Mouse (Mus musculus) spleen, adult 12 weeks (tissue): ENCODE data around the gene Taar7e.
"Not testable (repeated sequence)": the region's sequence is repeated elsewhere in the genome, so short reads cannot be mapped to it uniquely, and the experiment has no call there.

Experiments used
- DNase-seq: peaks from one replicate; pipeline ENCODE4 v3.0.0; 2022; ENCODE audit warnings: low spot score

Gene Taar7e

GRCm38 (mm10) chr10:24037314-24037713 lies at the start of gene Taar7e:
Gene Taar7e (plus strand): TSS chr10:24037614.
- DNase-seq: no peak

DNA sequence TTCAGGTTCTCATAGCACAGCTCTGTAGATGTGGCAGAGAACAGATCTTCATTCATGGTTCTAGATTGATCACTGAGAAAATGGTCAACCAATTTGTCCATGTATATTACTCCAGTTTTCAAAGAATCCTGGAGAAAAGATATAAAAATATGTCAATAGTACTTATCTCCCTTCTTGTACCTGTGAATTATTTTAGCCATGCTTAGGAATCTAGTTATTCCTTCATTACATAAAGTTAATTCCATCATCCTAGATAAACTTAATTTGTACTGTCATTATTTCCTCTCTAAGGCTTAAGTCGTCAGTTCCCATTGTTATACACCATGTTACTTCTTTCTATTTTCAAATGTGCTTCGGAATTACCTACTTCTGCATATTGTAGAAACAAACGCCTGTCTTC lies 44.0 kb upstream of the Taar7e start, which contains the start of gene Taar7a:
Taar7a (minus strand) TSS at position 101 of the 400 bp plus-strand sequence.
- DNase-seq: no peak

DNA sequence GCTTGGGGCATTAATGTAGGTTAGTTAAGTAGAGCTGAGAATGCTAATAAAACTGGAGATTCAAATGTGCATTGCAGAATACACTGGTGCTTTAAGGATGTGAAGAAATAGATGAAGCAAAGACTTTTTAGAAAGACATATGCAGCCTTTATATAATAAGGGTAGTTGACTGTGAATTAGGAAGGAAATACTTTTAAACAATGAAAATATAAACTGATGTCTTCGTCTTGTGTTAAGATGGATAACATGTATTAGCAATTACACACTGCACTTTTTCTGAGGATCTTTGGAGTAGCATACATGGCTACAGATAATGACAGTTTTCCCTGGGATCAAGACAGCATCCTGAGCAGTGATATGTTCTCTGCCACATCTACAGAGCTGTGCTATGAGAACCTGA lies 37.8 kb upstream of the Taar7e start, which contains the start of gene Taar7b:
Taar7b (plus strand) TSS at position 301 of the 400 bp plus-strand sequence.
- no peak for DNase-seq

- no peak for DNase-seq
Observed at GRCm38 (mm10) chr10:24006442-24006841, 31.0 kb upstream of the Taar7e start.

- DNase-seq: no peak
Observed at GRCm38 (mm10) chr10:24007034-24007433, 30.4 kb upstream of the Taar7e start.

DNA sequence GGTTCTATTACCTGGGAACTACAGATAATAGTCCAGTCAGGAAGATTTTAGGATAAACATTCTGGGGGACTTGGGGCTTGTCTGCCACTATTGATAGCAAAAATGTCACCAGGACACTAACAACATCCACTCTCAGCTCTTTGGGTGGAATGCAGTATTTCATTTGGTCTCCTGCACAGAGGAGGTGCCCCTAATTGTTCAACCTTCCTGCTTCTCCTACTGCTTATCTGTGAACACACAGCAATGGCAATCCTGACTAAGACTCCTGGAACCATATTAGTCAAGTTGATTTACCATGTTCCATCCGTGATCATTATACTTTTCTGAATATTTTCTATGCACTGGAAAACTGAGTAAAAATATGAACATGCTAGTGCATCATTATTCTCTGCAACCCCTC lies 29.3 kb upstream of the Taar7e start:
- DNase-seq: no peak

GRCm38 (mm10) chr10:24026922-24027321 lies 10.5 kb upstream of the Taar7e start, which contains the start of gene Taar7d:
Gene Taar7d (plus strand): TSS chr10:24027222.
- no peak for DNase-seq

GRCm38 (mm10) chr10:24031347-24031746 lies 6.1 kb upstream of the Taar7e start:
- no peak for DNase-seq

GRCm38 (mm10) chr10:24040120-24040869 lies 2.9 kb downstream of the Taar7e start:
- no peak for DNase-seq

- no peak for DNase-seq
Observed at GRCm38 (mm10) chr10:24049210-24049609, 11.8 kb downstream of the Taar7e start, which contains the start of gene Taar7f. Gene Taar7f (plus strand): TSS chr10:24049510.

GRCm38 (mm10) chr10:24052039-24052438 lies 14.6 kb downstream of the Taar7e start:
- DNase-seq: no peak

DNA sequence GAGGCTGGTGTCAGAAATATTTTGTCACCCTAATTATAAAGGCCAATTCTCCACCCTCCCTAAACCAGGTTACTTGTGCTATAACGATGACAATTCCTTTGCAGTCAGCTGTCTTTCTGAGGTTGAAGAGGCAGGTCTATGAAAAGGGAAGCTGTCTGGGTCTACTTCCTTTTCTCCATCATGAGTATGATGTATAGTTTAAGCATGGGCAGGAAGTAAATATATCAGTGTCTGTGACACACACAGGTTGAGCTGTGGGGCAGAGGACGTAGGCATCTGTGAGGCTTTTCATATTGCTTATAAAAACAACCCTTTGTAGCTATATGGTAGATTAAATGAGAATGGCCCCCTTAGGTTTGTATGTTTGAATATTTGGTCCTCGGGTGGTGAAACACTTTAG lies 21.6 kb downstream of the Taar7e start:
- no peak for DNase-seq

DNA sequence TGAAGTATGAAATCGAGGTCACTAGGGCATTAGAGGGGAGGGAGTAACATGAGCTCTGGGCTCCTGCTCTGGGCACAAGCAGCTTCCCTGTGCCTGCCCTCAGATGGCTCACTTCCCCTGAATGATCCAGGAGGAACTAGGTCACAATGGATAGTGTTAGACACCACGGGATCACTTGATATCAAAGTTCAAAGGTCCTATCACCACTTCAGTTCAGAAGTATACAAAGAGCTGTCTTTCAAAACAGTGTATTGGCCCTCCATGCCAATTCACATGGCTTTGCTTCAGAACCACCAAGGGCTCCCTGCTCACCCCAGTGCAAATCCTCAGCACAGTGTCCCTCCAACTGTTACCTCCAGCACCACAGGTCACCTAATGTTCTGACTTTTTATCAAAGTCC lies 37.3 kb downstream of the Taar7e start:
- not testable (repeated sequence) for DNase-seq

GRCm38 (mm10) chr10:24076200-24076599 lies 38.8 kb downstream of the Taar7e start, which contains the start of gene Taar8a:
Gene Taar8a (plus strand): TSS chr10:24076500.
- not testable (repeated sequence) for DNase-seq

- DNase-seq: no peak
Observed at GRCm38 (mm10) chr10:24080166-24080565, 42.8 kb downstream of the Taar7e start.

DNA sequence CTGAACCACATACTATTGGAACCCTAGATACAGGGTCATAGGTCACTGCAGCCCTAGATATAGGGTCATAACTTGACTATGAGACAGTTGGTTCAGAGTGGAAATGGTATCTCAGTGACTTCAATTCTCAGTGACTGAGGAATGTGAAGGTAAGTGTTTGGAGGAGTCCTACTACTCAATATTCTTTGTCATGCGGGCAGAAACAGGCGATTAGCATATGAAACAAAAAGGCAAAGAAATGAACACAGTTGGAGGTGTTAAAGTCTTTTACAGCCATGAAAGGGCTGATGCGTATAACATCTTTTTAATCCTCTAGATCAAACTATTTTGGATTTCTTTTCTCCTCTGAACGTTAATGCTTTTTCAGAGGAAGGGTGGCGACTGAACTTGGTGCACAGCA lies 48.5 kb downstream of the Taar7e start:
- no peak for DNase-seq

DNA sequence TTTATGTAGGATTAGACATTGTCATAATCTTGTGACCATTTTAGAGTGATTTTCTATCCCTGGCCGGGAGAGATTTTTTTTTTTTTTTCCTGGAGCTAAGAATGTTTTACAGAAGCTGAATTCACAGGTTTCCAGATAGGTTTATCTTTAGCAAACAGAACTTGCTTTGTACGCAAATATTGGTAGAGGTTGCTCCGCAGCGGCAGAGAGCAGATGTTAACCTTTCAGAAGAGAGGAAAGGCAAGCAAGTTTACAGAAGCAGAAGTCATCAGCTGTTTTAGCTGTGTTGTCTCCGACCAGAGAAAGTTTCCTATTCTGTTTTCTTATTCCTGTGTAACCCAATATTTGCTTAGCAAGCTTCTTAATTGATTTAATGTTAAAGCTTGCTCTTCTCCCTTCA lies 49.1 kb downstream of the Taar7e start:
- DNase-seq: no peak

DNA sequence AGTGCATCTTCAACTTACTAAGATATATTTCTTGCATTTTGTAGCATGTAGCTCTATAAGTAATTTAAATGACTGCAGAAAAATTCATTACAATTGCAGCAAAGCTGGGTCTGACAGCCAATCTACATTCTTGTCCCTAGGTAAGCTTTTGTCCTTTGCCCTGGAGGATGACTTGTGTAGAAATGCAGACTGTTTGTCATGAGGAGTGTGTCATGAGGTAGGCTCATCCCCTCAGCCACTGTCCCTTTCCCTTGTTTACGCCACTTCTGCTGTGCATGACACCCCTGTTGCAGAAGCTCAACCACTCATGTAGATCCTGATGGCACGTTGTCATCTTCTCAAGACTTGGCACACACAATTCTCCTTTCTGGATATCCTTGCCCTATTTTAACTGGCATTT lies 49.8 kb downstream of the Taar7e start:
- no peak for DNase-seq
